Mouse (Mus musculus): ENCODE measurements around the gene Gas7.

The Gas7 gene

DNA sequence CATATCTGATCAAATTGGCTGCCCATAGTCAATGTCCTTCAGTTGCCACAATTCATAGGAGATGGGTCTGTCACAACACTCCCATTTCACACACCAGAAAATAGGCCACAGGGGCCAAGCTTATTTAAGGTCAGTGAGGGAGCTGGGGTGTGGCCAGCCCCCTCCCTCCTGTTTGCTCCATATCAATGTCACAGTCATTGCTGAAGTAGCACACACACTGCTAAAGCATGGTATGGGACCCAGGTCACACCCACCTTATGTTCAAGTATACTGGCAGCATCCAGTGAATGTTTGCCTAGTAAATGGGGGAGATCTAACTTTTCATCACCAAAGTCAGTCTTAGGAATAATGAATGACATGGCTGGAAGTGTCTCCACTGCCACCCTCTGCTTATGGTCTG, 273.5 kb downstream of the Gas7 start:
- no peak for DNase-seq

DNA sequence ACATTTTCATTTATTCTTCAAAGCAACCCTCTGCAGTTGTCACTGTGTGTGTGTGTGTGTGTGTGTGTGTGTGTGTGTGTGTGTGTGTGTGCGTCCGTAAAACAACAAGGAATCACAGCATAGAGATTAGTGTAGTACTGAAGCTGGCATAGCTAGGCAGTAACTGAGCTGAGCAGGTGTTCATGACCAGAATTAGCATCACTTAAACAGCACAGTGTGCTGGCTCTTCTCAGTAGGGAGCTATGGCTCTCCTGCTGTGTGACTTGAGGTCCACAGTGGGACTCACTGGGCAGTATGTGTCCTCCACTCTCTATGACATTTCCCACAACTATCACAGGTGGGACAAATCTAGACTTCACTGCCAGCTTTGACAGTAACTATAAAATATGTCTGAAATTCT, 275.8 kb downstream of the Gas7 start:
- no peak for DNase-seq

GRCm38 (mm10) chr11:67733726-67734125, 278.5 kb downstream of the Gas7 start:
- no peak for DNase-seq

DNA sequence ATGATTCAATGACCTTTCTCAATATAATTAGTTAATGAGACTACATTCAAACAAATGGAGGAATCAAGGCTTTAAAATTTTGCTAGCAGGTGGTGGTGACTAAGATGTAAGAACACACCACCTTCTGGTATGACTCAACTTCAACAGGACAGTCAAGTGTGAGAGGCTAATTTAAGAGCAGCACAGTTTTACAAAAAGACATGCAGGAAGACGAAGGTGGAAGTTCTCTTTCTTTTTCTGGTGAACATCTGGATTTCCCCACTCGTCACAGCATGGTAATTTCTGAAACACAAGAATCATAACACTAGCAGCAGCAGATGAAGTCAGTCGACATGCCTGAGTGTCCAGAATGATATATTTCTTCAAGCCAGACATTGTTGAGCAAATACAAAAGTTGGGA, 279.4 kb downstream of the Gas7 start:
- no peak for DNase-seq

DNA sequence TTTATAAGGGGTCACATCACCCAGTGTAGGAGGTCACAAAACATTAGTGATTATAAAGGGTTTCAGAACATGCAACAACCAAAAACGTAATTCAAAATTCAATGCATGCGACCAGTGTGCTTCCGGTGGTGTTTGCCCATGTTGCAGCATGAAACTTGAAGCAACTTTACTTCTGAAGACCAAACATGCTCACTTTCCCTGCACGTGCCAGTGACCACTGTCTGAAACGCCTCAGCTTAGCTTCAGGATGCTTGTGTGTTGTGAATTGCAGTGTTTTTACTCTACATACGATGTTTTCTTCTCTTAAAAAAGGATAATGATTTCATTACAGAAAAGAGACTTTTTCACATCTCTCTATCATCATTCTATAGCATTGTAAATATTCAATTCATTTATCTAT, 283.1 kb downstream of the Gas7 start:
- DNase-seq = no peak
